Mouse (Mus musculus) E14TG2a.4 (cell line): ENCODE results near the gene Tmem117.

Source experiments
- CTCF ChIP-seq: conservative IDR thresholded peaks from 2 replicates; pipeline ENCODE4 v1.5.1; 2014; ENCODE audit warnings: low read length
- POU5F1 ChIP-seq: IDR thresholded peaks from 2 replicates; pipeline ENCODE4 v1.6.1; 2014; ENCODE audit warnings: low read length, borderline replicate concordance

GRCm38 (mm10) chr15:94651969-94652842 is 23.2 kb downstream of the Tmem117 start:
- TF ChIP-seq CTCF: no peak
- no peak for TF ChIP-seq POU5F1
